Mouse (Mus musculus) heart, embryonic 10.5 days (tissue): Measurements from ENCODE around the gene Fau. TPM values are rescaled to one million over a fixed set of nuclear protein-coding genes. Genes with fewer than 3 reads are reported as not detected.

Experiments used
- DNase-seq: peaks from one replicate; pipeline ENCODE4 v3.0.0-alpha.2; 2017; ENCODE audit warnings: low spot score
- H3K27ac ChIP-seq: fragments of 300-500 bp; sonication (generic); 2 replicates; pipeline ENCODE4 v1.5.1; 2016; ENCODE audit warnings: mild to moderate bottlenecking
- H3K27me3 ChIP-seq: fragments of 300-500 bp; sonication (generic); 2 replicates; pipeline ENCODE4 v1.6.1; 2016; ENCODE audit warnings: mild to moderate bottlenecking; ENCODE audit not compliant: poor library complexity, insufficient read depth, severe bottlenecking
- H3K36me3 ChIP-seq: fragments of 300-500 bp; sonication (generic); 2 replicates; pipeline ENCODE4 v1.6.1; 2016; ENCODE audit warnings: mild to moderate bottlenecking, moderate library complexity
- H3K4me1 ChIP-seq: fragments of 300-500 bp; sonication (generic); 2 replicates; pipeline ENCODE4 v1.6.1; 2016; ENCODE audit warnings: mild to moderate bottlenecking
- H3K4me3 ChIP-seq: fragments of 300-500 bp; sonication (generic); 2 replicates; pipeline ENCODE4 v1.5.1; 2016; ENCODE audit warnings: mild to moderate bottlenecking, moderate library complexity
- H3K9me3 ChIP-seq: fragments of 300-500 bp; sonication (generic); 2 replicates; pipeline ENCODE4 v1.6.1; 2016; ENCODE audit warnings: mild to moderate bottlenecking, moderate library complexity
- WGBS: fragments of 180-500 bp; shearing (Covaris S2); methylation state at CpG from one replicate; pipeline ENCODE4 v1.1.7; 2016; 5-methylcytosine and 5-hydroxymethylcytosine counted together
- polyA plus RNA-seq: library from polyadenylated mRNA; unstranded; fragments of >200 nt; fragmentation: Nextera tagmentation; extraction: Ambion mirVana; gene quantifications from 2 replicates; pipeline ENCODE4 v1.2.1, GENCODE M21; 2016

Fau gene
- polyA plus RNA-seq = 570 and 662 TPM in 2 replicates

DNA sequence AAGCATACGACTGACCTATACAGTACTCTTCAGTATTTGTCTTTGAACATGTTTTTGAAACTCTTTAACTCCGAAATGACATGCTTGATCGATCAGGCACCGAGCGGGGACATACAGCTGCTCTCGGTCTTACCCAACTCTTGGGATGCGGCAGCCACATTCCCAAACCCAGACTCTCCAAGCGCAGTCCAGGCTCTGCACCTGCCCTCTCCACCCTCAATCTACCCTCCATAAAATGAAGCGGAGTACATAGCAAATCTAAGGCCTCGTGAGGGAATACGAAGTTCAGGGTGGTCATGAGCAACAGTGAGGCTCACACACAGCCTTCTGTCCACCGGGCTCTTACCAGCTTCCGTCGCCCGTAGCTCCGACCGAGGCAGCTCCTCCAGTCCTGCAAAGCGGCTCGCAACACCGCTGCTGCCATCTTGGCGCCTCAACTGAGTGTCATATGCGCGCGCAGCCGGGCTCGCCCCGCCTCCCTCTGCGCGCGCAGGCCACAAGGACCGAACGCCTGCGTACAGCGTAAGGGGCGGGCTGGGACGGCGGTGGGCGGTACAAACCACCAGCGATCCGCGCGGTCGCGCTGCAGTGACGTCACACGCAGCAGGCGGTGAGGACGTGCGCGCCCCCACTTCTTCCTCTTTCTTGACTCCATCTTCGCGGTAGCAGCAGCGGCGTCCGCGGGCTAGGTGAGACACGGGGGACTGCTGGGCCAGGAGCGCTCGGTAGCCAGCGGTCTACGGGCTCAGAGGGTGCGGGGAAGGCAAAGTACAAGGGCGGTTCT is at the start of gene Fau, which contains the start of gene Mrpl49:
TSS of gene Fau (plus strand) at position 532 of the 784 bp plus-strand sequence.
TSS of gene Mrpl49 (minus strand) at position 473 of the 784 bp plus-strand sequence.
- peaks cover 31% of the 10 kb centered on the region for H3K4me1 ChIP-seq
- peaks cover 53% of the 10 kb centered on the region for H3K36me3 ChIP-seq
- DNase-seq = peak; percentile 99
- H3K27me3 ChIP-seq = no peaks in the 10 kb centered on the region
- WGBS = under 1% methylated on average over 63 of the region's 63 CpGs
- H3K4me3 ChIP-seq = peak within 1 kb of the TSS; percentile 91
- H3K27ac ChIP-seq = peak within 1 kb of the TSS; percentile 96
- H3K9me3 ChIP-seq = no peaks in the 10 kb centered on the region

DNA sequence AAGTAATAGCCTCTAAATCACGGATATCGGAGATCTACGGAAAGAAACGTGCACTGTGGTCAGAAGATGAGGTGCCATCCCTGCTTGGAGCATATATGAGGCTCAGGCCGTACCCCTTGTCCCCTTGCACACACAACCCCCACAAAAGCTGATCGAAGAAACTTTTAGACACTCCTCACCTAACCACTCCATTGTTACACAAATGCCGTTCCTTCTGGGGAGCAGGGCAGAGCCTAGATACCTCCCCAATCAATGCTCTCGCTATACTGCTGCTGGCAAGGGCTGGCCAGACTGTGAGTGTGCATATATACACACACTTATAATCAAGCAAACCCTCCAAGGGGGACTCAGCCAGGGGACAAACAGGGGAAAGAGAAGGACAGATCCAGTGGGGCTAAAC is 48.5 kb upstream of the Fau start:
- Histone ChIP-seq H3K27ac (no peak overlapping the region), H3K4me1 (peaks cover 14% of the 10 kb centered on the region), H3K27me3 (peaks cover 17% of the 10 kb centered on the region), H3K4me3 (no peak overlapping the region), H3K36me3 (peaks cover 9% of the 10 kb centered on the region; the same call in 1 of the 2 replicates), H3K9me3 (no peaks in the 10 kb centered on the region)
- WGBS = 79% methylated on average over 8 of the region's 8 CpGs
- no peak for DNase-seq

DNA sequence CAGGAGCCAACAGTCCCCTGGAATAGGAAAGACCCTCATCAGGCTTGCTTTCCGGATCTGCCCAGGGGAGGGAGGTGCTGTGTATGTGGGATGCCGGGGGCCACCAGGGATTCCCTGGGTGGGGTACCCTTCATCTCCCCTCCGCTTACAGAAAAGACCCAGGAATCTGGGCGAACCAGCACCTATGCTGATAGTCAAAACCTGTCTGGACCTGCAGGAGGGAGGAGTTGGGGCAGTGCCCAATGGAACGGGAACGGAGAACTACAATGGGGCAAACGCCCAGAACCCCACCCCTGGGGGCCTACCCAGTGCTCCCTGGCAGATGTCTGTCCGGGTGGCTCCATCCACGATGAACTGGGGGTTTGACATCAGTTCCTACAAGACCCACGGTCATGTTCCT is 44.0 kb upstream of the Fau start:
- H3K27ac ChIP-seq = no peak overlapping the region
- peaks cover 37% of the 10 kb centered on the region for H3K4me1 ChIP-seq
- no peaks in the 10 kb centered on the region for H3K9me3 ChIP-seq
- DNase-seq = no peak
- H3K36me3 ChIP-seq = no peaks in the 10 kb centered on the region
- peaks cover 40% of the 10 kb centered on the region for H3K27me3 ChIP-seq
- WGBS = 90% methylated on average over 10 of the region's 10 CpGs
- no peak overlapping the region for H3K4me3 ChIP-seq

DNA sequence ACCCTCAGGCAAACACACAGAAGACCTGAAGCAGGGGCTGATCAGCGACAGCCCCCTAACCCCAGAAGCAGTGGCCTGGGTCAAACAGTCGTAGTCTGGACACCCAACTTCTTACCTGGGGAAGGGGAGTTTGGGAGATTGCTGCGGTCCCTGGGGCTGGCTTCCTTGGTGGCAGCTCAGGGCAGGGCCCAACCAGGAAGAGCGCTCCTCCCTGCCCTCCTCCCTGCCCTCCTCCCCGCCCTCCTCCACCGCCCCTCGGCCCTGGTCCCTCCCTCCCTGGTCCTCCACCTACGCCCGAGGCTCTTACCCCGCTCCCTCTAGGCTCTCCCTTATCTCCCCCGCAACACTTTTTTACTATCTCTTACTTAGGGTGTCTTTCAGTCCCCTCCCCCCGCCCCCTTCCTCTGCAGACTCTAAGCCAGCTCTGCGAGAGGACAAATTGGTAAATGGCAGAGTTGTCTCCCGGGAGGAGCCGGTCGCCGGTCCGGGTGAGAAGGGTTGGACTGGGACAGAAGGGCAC is 42.6 kb upstream of the Fau start:
- 1% methylated on average over 16 of the region's 18 CpGs for WGBS
- Histone ChIP-seq H3K27ac (peak overlapping the region; percentile 82), H3K27me3 (peaks cover 40% of the 10 kb centered on the region), H3K4me3 (peak overlapping the region; percentile 71), H3K4me1 (peaks cover 37% of the 10 kb centered on the region), H3K9me3 (no peaks in the 10 kb centered on the region), H3K36me3 (no peaks in the 10 kb centered on the region)
- peak; percentile 92 for DNase-seq

- peak within 1 kb of the TSS; percentile 71 for H3K4me3 ChIP-seq
These were observed 41.9 kb upstream of the Fau start, which contains the start of gene Capn1 for GRCm38 (mm10) chr19:6015511-6016315. Capn1 (minus strand) TSS chr19:6015897.

GRCm38 (mm10) chr19:6016532-6016931 is 41.1 kb upstream of the Fau start:
- Histone ChIP-seq H3K4me3 (peak overlapping the region; percentile 71; the same call in 1 of the 2 replicates), H3K4me1 (peaks cover 27% of the 10 kb centered on the region), H3K27me3 (peaks cover 40% of the 10 kb centered on the region), H3K36me3 (no peaks in the 10 kb centered on the region), H3K9me3 (no peaks in the 10 kb centered on the region), H3K27ac (no peak overlapping the region)
- no peak for DNase-seq
- 37% methylated on average over 7 of the region's 7 CpGs for WGBS

More at GRCm38 (mm10) chr19:6015511-6016315, 41.9 kb upstream of the Fau start, which contains the start of gene Capn1:
- H3K27me3 ChIP-seq = peaks cover 40% of the 10 kb centered on the region
- H3K27ac ChIP-seq = peak within 1 kb of the TSS; percentile 82
- DNase-seq = peak; percentile 90
- H3K36me3 ChIP-seq = no peaks in the 10 kb centered on the region
- peaks cover 34% of the 10 kb centered on the region for H3K4me1 ChIP-seq
- H3K9me3 ChIP-seq = no peaks in the 10 kb centered on the region
- 3% methylated on average over 40 of the region's 40 CpGs for WGBS

DNA sequence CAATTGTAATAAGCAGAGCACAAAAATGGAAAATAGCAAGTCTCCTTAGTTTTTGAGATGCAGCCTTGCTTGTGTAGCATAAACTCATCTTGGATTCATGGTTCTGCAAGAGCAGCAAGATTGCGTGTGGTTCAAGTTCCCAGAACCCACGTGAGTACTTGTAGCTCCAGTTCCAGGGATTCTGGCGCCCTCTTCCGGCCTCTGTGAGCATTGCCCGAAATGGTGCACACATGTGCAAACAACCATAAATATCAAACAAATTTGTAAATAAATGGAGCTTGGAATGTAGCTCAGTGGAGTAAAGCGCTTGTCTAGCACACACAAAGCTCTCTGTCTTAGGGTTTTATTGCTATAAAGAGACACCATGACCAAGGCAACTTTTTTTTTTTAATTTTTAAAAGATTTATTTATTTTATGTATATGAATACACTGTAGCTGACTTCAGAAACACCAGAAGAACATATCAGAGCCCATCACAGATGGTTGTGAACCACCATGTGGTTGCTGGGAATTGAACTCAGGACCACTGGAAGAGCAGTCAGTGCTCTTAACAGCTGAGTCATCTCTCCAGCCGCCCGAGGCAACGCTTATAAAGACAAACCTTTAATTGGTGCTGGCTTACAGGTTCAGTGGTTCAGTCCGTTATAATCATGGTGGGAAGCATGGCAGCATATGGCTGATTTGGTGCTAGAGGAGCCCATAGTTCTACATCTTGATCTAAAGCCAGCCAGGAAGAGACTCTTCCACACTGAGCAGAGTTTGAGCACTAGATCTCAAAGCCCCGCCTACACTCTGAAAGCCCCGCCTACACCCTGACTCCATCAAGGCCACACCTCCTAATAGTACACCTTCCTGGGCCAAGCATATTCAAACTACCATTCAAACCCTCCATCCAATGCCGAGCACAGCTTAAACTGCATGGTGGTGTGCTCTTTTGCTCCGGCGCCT is 39.2 kb upstream of the Fau start:
- H3K4me3 ChIP-seq = no peak overlapping the region
- peaks cover 27% of the 10 kb centered on the region for H3K4me1 ChIP-seq
- no peaks in the 10 kb centered on the region for H3K9me3 ChIP-seq
- WGBS = 30% methylated on average over 15 of the region's 15 CpGs
- H3K27me3 ChIP-seq = peaks cover 31% of the 10 kb centered on the region
- H3K36me3 ChIP-seq = no peaks in the 10 kb centered on the region
- no peak overlapping the region for H3K27ac ChIP-seq
- peak; percentile 92 for DNase-seq

DNA sequence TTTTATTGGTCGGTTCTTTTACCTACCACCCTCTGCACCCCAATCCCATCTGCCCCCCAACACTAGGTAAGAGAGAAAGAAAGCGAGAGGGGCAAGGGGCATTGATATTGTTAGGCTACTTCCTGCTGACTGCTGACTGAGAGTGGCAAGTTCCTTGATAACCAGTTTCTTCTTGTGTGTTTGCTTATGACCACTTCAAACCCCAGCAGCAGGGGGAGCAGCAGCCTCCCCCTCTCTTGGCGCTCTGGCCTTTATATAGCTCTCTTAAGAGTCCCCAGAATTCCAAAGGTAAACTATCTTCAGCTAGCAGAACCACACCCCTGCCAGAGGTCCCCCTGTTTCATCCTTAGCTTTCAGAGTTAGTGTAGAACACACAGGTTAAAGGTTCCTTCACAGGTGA is 37.4 kb upstream of the Fau start:
- peaks cover 19% of the 10 kb centered on the region for H3K4me1 ChIP-seq
- H3K27me3 ChIP-seq = peaks cover 27% of the 10 kb centered on the region
- no peak for DNase-seq
- WGBS = 42% methylated on average over 3 of the region's 3 CpGs
- no peaks in the 10 kb centered on the region for H3K9me3 ChIP-seq
- H3K36me3 ChIP-seq = no peaks in the 10 kb centered on the region
- no peak overlapping the region for H3K4me3 ChIP-seq
- no peak overlapping the region for H3K27ac ChIP-seq

DNA sequence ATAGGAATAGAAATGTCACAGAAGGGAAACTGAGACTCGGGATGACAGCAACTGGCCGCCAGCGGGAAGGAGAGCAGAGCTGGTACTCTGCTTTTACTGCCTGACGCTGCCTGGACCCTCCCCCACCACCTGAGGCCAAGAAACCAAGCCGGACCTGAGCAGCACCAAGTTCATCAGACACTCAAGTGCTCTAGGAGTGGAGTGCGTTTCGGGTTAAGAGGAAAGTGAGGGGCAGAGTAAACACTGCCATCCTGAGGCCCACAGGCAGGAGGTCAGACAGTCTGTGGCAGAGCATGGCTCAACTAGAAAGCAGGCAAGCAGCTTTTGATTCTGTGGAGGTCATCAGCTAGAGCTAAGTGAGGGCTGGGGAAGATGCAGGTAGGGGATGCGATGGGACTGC is 34.6 kb upstream of the Fau start:
- no peaks in the 10 kb centered on the region for H3K9me3 ChIP-seq
- H3K27ac ChIP-seq = no peak overlapping the region
- H3K4me3 ChIP-seq = no peak overlapping the region
- H3K27me3 ChIP-seq = peaks cover 7% of the 10 kb centered on the region; the same call in 1 of the 2 replicates
- WGBS = 48% methylated on average over 8 of the region's 8 CpGs
- peaks cover 5% of the 10 kb centered on the region for H3K4me1 ChIP-seq
- H3K36me3 ChIP-seq = no peaks in the 10 kb centered on the region
- no peak for DNase-seq

DNA sequence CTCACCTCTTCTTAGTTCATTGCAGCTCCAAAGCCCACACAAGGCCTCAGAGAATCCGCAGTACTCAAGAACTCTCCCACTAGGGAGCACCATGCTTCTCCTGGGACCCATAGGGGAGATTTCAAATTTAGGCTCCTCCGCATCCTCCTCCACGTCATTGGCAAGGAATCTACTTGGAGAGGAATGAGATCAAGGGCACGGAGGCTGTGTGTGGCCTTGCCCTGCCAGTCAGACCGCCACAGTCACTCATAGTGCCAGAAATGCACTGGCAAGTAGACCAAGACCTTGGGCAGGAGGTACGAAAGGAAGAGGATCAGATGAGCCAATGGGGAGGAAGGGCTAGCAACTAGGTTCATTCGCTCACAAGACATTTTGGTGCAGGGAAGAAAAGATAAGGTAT is 33.7 kb upstream of the Fau start:
- Histone ChIP-seq H3K27me3 (peaks cover 7% of the 10 kb centered on the region; the same call in 1 of the 2 replicates), H3K36me3 (no peaks in the 10 kb centered on the region), H3K4me3 (no peak overlapping the region), H3K4me1 (peaks cover 5% of the 10 kb centered on the region), H3K9me3 (no peaks in the 10 kb centered on the region), H3K27ac (no peak overlapping the region)
- DNase-seq = no peak
- WGBS = 75% methylated on average over 7 of the region's 7 CpGs

DNA sequence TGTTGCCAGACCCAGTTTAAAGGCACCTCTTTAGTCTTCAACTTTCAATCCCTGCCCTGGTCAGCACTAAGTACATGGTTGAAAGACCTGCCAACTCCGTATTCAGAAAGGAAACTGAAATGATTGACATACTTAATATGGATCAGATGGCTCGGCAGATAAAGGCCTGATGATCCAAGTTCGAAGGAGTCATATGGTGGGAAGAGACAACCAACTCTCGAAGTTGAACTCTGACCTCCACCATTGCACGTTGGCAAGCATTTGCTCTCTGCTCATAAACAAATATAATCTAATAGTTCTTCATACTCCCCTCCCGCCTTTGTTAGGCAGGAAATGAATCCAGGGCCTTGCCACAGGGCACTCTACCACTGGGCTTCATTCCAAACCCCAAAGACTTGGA is 28.7 kb upstream of the Fau start:
- no peak overlapping the region for H3K27ac ChIP-seq
- no peaks in the 10 kb centered on the region; the same call in 1 of the 2 replicates for H3K4me1 ChIP-seq
- H3K4me3 ChIP-seq = no peak overlapping the region
- WGBS = 83% methylated on average over 6 of the region's 6 CpGs
- no peaks in the 10 kb centered on the region for H3K36me3 ChIP-seq
- H3K9me3 ChIP-seq = no peaks in the 10 kb centered on the region
- peaks cover 5% of the 10 kb centered on the region; the same call in 1 of the 2 replicates for H3K27me3 ChIP-seq
- no peak for DNase-seq

DNA sequence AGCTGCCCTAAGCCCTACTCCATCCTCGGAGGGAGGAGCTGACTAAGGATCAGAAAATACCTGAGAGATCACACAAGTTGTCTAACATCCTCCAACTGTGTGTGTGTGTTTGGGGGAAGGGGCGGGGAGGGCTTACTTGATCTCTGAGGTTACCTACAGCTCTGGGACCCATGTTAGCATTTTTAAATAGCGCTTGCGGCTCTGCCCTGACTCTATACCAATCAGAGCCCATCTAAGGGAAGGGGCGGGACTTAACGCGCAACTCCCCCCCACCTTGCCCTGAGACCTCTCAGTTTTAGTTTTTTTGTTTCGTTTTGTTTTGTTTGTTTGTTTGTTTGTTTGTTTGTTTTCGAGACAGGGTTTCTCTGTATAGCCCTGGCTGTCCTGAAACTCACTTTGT is 28.2 kb upstream of the Fau start:
- 65% methylated on average over 9 of the region's 9 CpGs for WGBS
- Histone ChIP-seq H3K27ac (no peak overlapping the region), H3K4me1 (no peaks in the 10 kb centered on the region), H3K36me3 (no peaks in the 10 kb centered on the region), H3K27me3 (0 out of 2 replicates have a peak, but pooled peaks cover under 1% of the 10 kb centered on the region), H3K4me3 (no peak overlapping the region), H3K9me3 (no peaks in the 10 kb centered on the region)
- DNase-seq = no peak
